Mouse (Mus musculus): ENCODE results near the gene Gng13.

Gng13 gene

DNA sequence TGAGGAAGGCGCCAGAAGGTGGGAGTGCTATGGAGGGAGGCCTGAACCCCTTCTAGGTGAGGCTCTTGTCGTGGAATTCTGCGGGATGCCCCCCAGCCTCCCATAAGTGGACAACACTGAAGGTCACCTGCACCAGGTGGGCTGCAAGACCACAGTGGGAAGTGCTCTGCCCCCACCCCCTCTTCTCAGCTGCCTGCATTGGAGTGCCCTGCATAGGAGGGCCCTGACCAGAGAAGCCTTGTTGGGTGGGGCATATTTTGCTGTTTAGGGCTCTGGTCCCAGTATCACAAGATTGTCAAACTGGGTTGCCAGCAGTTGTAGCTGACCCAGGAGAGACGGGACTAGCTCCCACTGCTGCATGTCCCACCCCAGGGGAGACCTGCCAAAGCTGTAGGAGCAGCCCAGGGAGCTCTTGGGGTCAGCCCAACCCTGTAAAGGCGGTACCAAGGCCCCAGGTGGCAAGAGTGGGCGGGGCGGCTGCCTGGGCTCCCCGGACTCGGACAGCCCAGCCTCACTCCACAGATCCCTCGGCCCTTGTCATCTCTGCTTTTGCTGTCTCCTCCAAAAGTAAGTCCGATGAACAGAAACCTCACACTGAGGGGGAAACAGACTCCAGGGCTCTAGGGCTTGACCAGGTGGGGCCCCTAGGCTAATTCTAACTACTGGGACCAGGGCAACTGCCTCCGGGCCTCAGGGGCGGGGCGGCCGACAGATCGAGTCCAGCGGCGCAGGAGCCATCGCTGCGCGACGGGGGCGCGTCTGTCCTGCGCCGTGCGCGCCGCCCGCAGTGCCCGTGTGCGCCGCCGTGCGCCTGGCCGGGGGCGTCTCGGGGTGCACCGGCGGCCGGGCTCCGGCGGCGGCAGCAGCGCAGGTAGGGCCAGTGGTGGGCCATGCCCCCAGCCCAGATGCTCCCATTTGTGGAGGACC is at the start of gene Gng13:
Gng13 (plus strand) TSS at position 461 of the 927 bp plus-strand sequence.
- no peak for DNase-seq (ENCODE audit: low read depth, low spot score)

DNA sequence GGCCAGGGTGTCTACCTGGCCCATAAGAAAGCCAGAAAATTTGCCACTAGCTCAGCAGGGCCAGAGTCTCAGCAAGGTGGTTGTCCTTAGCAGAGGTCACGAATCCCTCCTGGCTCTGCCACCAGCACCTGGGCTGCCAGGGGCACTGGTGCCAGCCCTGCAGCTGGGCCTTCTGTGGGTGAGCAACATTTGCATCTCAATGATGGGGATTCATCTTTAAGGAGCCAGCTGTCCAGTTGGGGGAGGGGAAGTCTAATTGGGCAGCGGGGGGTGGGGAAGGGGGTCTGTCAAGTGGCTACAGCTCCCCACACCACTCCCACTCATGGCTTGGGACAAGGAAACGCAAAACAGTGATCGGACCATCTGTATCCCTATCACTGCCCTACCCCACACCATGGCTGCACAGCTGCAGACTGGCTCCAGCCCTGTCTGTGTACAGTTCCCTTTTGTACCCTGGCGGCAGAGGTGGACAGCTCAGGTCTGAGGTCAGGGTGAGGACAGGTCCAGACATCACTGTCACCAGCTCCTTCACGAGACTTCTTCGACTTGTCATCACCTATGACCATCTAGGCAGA is 48.4 kb upstream of the Gng13 start:
- no peak for DNase-seq (ENCODE audit: low read depth, low spot score)

DNA sequence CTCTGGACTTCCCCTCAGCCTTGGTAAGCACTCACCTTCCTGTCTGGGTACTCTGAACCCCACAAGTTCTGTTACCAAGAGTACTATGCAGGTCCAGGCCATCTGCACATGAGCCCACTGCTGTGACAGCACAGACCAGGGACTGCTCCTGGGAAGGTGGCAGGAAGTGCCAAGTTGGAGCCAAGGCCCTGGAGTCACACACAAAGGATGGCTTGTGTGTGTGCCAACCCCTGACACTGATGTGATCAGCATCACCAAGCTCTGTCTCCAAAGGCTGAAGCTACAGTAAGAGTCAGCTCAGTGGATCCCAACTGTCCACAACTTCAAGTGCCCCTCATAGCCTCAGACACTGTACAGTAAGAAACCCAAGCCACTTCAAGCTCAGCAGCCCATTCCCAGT is 44.0 kb upstream of the Gng13 start:
- DNase-seq (ENCODE audit: low read depth, low spot score): no peak

DNA sequence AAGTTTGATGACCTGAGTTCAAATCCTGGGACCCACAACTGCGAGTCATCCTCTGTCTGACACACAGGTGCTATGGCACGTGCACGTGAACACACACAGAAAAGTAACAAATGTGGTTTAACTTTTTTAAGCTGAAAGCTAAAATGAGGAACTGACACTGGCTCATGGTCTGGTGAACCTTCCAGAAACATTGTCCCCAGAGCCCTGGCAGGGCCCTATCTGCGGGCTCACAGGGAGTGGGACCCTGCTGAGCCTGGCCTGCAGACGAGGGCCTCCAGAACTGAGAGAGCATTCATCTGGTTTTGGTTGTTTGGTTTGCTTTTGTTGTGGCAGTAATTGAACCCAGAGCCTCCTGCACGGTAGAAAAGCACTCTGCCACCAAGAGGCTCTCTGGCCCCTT is 39.0 kb upstream of the Gng13 start:
- no peak for DNase-seq (ENCODE audit: low read depth, low spot score)

DNA sequence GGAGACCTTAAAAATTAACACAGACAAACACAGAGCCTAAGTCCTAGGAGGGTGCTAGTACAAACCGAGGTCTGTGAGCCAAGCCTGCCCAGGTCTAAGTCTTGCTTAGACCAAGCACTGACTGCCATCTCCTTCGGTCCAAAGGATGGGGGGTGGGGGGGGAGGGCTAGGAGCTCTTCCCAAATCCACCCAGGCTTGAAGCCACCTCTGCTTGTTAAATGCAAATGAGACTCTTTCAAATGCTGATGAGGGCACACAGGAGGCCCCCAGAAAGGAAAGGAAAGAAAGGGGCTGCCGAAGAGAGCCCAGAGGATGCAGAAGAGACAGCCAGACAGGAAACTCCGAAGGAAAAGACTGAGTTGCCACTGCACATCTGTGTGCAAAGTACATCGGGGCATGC is 37.2 kb upstream of the Gng13 start:
- DNase-seq (ENCODE audit: low read depth, low spot score): no peak

DNA sequence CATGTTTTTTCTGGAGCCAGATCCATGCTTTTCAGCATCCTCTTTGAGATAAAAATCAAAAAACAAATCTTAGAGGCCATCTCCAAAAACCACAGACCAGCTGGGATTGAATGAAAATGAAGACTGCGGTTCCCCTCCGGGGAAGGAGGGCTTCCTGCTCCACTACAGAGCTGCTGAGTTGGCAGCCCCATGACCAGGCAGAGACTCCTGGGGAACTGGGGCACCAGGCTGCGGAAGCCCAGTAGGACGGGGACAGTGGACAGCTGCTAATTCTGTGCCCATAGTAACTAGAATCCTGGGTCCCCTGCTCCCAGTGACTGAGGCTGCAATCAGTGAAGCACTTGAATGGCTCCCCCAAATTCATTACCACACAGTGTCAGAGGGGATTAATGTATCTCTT is 35.3 kb upstream of the Gng13 start:
- no peak for DNase-seq (ENCODE audit: low read depth, low spot score)

DNA sequence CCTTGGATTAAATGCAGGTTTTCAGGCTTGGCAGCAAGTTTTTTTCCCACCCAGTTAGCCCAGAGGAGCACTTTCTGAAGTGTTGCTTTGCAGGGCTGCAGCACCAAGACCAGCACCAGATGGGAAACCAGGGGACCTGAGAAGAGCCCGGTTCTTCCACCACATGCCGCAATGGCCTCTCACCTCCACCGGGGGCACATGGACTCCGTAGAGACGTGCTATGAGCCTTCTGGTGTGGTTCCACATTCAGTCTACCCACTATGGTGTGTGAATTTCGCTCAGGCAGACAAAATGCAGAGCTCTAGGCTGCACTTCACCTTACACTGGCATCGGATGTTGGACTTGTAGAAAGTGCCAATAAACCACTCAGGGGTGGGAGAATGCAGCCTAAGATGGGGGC is 30.6 kb upstream of the Gng13 start:
- peak; percentile 48 for DNase-seq (ENCODE audit: low read depth, low spot score)

DNA sequence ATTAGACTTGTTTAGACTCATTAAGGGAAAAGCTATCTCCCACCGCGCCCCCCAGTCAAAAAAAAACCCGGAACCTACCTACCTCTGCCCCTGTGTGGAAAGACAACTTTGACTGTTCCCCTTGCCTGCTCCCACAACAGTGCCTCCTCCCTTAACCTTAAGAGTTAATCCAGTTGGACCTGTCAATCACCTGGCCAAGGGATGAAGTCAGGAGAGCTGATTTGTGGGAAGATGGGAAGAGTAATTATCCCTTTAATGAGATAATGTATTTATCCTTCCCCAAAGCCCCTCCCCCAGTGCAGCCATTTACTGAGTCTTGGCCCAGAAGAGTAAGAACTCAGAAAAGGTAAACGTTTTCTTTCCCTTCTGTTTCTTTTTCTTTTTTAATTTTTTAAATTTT is 28.0 kb upstream of the Gng13 start:
- DNase-seq (ENCODE audit: low read depth, low spot score): no peak

DNA sequence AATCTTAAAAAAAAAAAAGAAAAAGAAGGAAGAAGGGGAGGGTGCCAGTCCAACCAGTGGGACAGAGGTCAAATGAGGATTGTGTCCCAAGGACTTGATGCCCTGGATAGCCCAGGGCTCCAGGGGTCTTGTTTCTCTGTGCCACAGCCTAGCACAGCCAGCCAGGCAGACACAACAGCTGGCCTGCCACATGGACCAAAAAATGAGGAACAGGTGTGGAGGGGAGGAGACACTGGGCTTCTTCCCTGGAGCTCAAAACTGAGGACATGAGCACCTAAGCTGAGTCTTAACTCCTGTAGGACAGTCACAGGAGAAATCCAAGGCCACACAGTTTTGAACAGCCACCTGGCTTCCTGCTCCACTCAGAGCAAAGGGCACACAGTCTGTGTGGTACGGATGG is 20.7 kb upstream of the Gng13 start:
- no peak for DNase-seq (ENCODE audit: low read depth, low spot score)

DNA sequence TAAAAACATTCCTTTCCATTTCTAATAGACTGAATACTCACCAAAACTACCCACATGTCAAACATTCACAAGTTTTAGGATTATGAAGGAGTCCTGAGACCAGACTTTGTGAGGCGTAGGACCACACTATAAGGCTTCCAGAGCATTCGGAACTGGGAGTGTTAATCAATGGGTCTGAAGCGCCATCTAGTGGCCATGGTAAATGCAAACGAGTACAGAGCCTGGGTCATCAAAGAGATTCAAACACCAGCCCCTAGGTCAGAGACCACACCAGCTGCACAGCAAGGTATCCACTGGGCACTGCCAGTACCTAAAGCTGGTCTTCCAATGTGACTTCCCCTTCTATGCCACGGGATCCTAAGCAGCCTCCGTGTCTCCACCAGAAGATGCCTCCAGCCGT is 18.5 kb upstream of the Gng13 start:
- peak; percentile 88 for DNase-seq (ENCODE audit: low read depth, low spot score)

DNA sequence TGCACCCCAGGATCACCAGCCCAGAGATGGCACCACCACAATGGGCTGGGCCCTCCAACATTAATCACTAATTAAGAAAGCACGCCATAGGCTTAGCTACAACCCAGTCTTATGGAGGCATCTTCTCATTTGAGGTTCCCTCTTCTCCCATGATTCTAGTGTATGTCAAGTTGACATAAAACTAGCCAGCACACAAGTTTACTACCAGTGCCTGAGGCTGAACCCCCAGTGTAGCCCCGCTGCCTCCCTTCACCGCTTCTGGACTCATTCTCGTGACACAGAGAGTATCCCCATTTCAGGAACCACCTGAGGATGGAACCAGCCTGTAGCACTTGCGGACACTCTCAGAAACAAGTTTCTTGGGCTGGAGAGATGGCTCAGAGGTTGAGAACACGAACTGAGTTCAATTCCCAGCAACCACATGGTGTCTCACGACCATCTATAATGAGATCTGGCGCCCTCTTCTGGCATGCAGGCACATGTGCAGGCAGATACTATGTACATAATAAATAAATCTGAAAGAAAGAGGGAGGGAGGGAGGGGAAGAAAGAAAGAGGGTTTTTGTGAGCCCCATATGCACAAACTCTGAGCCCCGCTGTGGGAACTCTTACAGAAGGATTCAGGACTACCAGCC is 16.0 kb upstream of the Gng13 start:
- no peak for DNase-seq (ENCODE audit: low read depth, low spot score)

DNA sequence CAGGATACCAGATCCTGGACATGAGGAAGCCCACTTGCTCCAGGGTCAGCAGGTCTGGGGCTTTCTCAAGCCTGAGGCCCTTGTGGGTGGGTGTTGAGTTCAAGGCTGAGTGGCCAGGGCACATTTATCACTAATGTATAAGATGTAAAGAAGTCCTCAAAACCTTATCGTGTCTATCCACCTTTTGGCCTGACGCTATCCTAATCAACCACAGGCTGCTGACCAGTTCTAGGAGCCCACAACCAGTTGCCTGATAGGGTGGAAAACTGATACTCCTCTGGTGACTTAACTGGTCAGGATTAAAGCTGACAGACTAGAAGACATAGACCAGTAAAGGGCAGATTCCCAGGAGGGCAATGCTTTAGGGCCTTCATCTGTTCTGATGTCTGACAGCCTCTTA is 7.0 kb upstream of the Gng13 start:
- no peak for DNase-seq (ENCODE audit: low read depth, low spot score)

DNA sequence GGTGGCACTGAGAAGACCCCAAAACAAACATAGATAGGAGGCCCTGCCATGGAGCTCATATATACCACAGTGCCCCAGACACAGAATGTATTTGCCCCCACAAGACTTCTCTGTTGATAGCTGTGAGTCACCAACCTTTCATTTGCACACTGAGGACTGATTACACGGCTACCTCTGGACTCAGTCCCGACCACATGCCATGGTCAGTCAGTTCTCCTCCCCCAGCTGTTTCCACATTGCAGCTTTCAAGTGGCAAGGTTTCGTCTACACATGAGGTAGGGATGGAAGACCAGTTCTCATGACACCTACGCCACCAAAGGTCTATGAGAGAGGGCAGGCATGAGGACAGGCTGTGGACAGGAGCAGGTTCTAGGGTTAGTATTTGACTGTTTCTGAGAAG is 5.8 kb upstream of the Gng13 start:
- peak; percentile 59 for DNase-seq (ENCODE audit: low read depth, low spot score)

DNA sequence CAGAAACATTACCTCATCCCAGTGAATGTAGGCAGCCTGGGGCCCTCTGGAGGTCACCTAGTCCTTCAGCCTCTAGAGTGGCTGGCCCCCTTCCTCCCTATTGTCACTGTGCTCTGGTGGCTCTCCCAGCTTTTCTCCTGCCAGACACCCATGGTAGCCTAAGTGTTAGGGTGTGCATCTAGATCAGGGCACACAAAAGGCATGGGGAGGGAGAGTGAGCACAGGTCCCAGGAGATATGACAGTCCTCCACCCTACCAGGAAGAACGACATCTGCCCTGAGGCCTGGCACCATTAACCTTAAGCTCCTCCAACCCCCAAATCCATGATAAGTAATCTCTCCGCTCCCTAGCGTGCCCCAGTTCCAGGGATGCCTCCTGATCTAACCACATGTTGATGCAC is 1.3 kb upstream of the Gng13 start:
- no peak for DNase-seq (ENCODE audit: low read depth, low spot score)

DNA sequence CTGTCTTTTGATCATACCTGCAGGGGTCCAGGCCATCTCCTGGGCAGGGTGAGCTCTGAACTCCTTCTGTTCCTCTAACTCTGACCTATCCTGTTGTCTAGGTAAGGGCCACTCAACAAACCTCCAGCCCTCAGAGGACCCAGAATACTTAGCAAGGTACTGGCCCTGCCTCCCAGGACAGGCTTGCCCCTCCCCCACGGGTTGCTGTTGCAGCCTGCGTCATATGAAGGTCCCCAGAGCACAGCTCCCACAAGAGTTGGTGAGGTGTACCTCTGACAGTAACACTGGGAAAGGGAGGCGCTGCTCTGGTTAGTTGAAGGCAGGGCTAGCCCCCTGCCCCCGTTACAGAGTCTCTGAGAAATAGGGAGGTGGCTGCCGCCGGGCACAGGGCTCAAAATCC is 841 bp upstream of the Gng13 start:
- DNase-seq (ENCODE audit: low read depth, low spot score): no peak

DNA sequence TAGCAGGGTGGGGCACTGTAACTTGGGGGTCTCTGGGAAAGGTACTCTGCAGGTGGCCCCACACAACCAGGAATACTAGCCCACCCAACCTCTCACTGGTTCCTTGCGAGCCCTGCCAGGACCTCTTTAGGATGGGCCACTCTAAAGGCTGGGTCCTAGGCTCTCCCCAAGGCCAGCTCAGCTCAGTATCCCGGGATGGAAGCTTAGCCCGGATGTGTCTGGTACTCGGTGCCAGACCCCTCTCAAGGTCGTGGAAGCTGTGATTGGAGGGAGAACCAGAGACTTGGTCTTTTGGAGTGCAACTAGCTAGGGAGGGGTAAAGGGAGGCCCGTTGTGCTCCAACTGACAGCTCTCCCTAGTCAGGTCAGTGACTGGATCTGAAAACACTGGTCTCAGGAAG is 720 bp downstream of the Gng13 start:
- no peak for DNase-seq (ENCODE audit: low read depth, low spot score)

DNA sequence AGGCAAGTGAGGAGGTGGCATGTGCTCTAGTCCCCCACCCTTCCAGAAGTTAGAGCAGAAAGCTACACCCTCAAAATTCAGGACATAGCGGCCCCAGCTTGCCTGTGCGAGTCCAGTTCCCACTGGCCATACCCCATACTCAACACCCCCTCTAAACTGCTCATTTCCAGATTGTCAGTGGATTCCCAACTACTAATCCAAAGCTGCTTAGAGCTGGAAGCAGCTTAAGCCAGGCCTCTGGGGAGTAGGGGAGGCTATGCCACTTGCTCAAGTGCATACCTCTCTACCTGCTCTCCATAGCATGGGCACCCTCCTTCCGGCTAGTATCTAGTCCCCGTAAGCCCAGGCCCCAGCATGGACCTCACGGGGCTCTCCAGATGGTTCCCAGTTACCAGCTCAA is 4.5 kb downstream of the Gng13 start:
- DNase-seq (ENCODE audit: low read depth, low spot score): no peak

DNA sequence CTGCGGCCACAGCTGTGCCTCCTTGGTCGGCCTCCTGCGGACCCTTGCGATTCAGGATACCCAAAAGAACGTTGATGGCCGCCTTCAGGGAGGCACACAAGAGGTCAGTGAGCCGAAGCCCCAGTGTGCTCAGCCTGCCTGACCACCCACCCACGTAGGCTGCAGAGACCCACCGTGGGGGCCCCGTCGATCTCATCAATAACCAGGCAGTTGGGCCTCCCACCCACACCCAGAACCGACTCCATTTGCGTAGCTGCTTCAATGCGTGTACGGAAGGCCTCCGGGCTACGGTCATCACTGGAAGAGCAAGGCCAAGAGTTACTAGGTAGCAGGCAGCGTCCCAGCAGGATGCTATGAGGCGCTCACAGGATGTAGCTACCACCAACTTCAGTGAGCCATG is 6.5 kb downstream of the Gng13 start:
- no peak for DNase-seq (ENCODE audit: low read depth, low spot score)

DNA sequence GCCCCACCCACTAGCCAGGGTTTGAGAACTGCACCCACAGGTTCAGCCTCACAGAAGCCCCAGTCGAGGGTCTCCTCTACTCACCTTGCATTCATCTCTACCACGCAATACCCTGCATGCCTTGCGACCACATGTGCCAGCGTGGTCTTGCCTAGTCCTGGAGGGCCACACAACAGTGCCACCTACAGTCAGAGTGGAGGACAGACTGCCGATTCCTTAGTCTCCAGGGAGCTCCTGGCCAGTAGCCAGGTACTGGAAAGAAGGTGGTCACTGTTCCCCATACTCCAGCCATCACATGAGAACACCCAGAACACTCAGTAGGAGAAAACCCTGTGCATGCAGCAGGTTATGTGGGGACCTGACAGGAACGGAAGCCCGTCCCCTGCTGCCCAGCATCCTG is 6.9 kb downstream of the Gng13 start:
- peak; percentile 48 for DNase-seq (ENCODE audit: low read depth, low spot score)

DNA sequence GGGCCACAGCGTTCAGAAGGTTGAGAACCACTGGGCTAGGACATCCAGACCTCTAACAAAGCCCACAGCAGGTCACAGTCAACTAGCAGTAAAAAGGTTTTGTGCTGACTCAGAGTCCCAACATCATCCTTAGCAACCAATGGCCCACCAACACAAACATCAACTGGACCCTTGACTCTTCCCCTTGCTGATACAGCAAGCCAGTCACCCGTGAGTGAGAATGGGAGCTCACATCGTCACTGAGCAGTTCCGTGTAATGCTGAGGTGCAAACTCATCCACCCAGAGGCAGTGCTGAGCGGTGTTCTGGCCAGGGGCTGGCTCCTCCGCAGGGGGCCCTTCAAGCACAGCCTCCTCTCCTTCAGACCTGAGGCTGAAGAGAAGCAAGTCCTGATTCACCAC is 8.3 kb downstream of the Gng13 start:
- no peak for DNase-seq (ENCODE audit: low read depth, low spot score)

DNA sequence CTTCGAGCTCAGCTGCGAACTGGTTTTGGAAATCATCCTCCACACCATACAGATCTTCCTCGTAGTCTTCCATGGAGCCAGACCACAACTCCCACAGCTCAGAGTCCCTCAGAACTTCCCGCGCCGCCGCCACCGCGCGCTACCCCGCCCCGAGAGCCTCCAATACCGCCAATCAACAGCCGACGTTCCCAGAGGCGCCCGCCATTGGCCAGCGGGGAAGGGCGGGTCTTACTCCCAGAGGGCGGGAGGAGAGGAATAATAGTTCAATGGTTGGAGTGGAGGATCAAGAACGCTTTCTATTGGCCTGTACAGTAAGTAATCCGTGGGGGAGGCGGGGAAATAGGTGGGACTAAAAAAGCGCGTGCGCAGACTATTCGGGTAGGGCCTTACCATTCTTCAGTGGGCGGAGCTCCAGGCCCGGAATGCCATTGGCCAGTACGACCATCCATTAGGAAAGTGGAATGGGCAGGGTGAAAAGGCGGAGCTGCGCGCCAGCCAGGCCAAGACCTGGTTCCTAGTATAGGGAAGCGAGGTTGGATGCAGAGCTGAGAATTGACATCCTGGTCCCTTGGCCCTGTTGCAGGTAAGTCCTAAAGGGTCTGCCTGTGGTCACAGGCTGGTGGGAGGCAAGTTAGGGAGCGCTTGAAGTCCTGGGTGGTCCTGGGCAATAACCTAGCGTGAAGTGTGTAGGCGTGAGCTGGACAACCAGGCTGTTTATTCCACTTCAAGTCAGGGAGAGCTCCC is 10.5 kb downstream of the Gng13 start, which contains the start of the genes Chtf18 and Rpusd1:
Chtf18 (minus strand) TSS at position 155 of the 744 bp plus-strand sequence.
Rpusd1 (plus strand) TSS at position 406 of the 744 bp plus-strand sequence.
- peak; percentile 100 for DNase-seq (ENCODE audit: low read depth, low spot score)

DNA sequence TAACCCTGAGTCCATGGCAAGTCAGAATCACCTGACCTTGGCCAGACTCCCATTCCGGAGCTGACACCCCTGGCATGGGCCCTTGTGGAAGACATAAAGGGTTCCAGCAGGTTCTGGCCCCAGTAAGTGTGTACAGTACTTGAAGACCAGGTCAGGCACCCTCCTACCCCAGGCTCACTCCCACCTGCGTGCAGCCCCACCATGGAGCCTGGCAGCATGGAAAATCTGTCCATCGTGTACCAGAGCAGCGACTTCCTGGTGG is 11.0 kb downstream of the Gng13 start:
- DNase-seq (ENCODE audit: low read depth, low spot score): no peak

Measured in 3T3-L1 (cell line).